Mouse (Mus musculus) cerebellum, adult (tissue): Measurements from ENCODE around the gene Lrrfip1.
A peak's percentile ranks its signal among the peaks of the same experiment; 100 is the strongest.

Experiments used
- ATAC-seq: cut with Nextera tagmentation; 2 replicates; pipeline ENCODE4 v1.9.2; 2017; ENCODE audit warnings: mild to moderate bottlenecking, moderate library complexity, mixed read lengths; ENCODE audit not compliant: insufficient number of reproducible peaks, low FRiP score, low TSS enrichment

Gene Lrrfip1

GRCm38 (mm10) chr1:90998268-90998890, at the start of gene Lrrfip1:
Lrrfip1 (plus strand) TSS chr1:90998737.
- ATAC-seq, result peak; percentile 70

GRCm38 (mm10) chr1:90949309-90949708, 49.2 kb upstream of the Lrrfip1 start:
- no peak for ATAC-seq

GRCm38 (mm10) chr1:90951670-90952069, 46.9 kb upstream of the Lrrfip1 start:
- no peak for ATAC-seq

GRCm38 (mm10) chr1:90952808-90953207, 45.7 kb upstream of the Lrrfip1 start, which contains the start of gene Prlh:
Prlh (plus strand) TSS chr1:90953108.
- ATAC-seq, result no peak

- no peak for ATAC-seq
Measured at GRCm38 (mm10) chr1:90953688-90954087, 44.8 kb upstream of the Lrrfip1 start.

- peak; percentile 72 for ATAC-seq
Measured at GRCm38 (mm10) chr1:90956245-90957096, 42.1 kb upstream of the Lrrfip1 start.

DNA sequence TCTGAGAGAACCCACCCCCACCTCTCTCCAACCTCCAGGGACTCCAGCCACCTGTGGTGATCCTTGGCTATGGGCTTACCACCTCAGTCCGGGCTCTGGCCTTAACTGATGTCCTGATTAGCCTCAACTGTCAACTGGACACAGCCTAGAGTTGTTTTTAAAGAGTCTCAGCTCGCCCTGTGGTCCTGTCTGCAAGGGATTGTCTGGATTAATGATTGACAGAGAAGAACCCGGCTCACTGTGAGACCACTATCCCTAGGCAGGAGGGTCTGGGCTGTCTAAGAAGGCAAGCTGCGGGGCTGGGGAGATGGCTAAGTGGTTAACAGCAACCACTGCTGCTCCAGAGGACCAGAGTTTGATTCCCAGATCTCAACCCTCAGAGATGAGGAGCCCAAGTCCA, 36.0 kb upstream of the Lrrfip1 start:
- ATAC-seq, result no peak

- no peak for ATAC-seq
Measured at GRCm38 (mm10) chr1:90962994-90963393, 35.5 kb upstream of the Lrrfip1 start.

- ATAC-seq, result no peak
Measured at GRCm38 (mm10) chr1:90967583-90967982, 31.0 kb upstream of the Lrrfip1 start.

DNA sequence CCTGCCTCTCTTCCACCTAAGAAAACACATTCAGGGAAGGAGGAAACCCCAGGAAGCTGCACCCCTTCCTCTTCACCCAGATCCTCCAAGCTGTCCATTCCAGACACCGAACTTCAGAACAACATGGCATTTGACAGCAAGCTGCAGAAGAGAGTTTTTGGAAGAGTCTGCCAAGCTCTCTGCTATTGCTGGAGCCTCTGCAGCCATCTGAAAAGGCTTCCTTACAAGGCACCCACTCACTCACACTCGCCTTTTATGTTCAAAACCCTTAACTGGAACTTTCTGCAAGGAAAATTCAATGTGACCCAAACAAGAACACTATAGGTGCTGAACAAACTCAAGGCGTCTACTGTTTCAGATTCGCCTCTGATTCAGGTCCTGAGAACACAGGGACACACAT, 29.9 kb upstream of the Lrrfip1 start:
- ATAC-seq, result no peak

DNA sequence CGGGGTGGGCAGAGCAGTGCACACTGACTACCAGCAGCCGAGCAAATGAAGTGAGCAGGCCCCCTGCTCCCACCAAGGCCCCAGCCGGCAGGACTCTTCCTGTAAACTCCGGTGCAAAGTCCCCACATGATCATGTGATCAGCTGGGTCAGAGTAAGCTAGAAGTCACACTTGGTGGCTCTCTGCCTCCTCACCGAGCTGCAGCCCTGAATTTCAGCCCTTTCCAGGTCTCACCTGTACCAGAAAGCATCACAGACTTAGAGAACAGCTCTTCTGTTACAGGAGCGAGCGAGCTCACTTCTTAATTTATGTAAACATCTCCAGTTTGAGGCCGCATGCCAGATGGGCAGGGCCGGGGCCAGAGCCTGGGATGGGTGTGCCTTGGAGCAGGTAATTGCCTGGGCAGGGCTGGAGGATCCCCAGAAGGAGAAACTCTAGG, 29.2 kb upstream of the Lrrfip1 start, which contains the start of gene Rab17:
TSS of gene Rab17 (minus strand) at position 315 of the 438 bp plus-strand sequence.
- ATAC-seq, result no peak

DNA sequence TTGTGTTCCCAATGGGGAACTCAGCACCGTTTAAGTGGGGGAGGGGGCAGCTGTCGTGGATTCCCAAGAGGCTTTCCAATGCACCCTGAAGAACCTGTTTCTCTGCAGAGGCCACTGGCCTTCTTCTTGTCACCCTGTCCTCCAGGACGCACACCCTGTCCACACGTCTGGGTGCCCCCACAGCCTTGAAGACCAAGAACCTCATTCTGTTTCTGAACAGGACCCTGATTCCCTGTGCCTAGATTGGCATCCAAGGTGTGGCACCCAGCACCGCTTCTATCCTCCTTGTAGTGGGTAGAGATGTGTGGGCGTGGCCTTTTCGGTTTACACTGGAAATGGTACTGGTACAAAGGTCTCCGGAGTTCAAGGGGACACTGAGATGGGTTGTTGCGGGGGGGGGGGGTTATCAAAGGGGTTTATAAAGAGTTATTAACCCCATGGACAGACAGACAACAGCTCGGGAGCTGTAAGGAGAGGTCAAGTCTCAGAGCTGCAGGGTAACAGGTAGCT, 28.6 kb upstream of the Lrrfip1 start:
- ATAC-seq, result no peak

- ATAC-seq, result peak; percentile 53
Measured at GRCm38 (mm10) chr1:90972911-90973573, 25.5 kb upstream of the Lrrfip1 start.

DNA sequence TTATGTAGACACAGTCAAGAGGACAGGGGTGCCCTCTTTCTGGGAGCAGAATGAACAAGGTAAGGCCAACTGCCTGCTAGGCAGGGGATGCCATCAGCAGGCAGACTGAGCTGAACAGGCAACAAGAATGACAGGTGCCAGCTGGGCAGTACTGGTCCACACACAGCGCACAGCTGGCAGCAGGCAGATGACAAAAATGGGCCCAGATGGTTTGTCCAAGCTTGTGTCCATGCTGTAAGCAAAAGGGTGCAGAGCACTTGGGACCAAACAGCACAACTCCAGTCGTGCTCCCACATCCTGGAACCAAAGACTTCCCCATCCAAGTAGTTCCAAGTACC, 25.0 kb upstream of the Lrrfip1 start:
- peak; percentile 18; the same call in 1 of the 2 replicates for ATAC-seq

GRCm38 (mm10) chr1:90974906-90975649, 23.5 kb upstream of the Lrrfip1 start:
- no peak for ATAC-seq

DNA sequence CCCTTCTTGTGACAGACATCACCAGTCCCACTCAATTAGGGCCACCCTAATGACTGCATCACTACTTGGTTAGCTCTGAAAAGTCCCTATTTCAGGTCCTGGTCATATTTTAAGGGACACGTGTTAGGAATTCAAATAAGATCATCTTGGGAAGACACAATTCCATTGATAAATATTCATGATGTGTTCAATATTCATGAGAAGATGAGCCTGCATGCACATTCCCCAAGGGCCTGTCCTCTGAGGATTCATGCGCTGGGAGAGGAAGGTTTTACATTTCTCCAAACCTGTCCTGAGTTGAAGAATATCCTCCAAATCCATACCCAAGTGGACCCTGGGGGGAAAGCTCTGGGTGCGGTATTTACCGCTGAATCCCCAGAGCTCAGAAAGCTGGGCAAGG, 22.6 kb upstream of the Lrrfip1 start:
- ATAC-seq, result no peak

DNA sequence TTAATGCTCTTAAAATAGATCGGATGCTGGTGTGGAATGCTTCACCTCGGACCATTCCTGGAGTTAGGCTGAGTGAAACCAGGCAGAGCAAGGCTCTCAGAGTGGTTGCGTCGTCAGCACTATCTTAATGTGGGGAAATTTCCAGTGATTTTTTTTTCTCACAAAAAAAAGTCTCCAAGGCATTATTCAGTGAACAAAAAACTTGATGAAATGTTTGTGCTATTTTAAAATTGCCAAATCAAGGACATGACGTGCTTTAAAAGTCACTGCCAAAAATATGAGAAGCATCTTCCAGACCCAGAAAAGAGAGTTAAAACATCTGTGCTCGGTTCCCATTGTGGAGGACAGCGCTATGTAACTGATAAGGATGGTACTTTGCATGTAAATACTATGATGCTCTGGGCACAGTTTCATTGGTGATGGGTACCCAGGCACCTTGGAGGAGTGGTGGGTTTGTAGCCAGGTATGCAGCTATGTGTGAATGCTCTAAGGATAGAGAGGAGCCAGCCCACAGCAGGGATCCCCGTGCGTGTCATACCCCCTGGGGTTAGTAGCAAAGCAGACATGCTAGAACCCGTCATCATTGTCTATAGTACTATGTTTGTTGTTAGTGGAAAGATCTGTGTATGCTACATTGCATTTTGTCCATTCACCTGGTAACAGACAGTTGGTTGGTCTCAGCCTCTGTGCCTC, 17.8 kb upstream of the Lrrfip1 start:
- ATAC-seq, result no peak

- ATAC-seq, result no peak
Measured at GRCm38 (mm10) chr1:90981346-90981745, 17.2 kb upstream of the Lrrfip1 start.

- ATAC-seq, result no peak
Measured at GRCm38 (mm10) chr1:90995916-90996315, 2.6 kb upstream of the Lrrfip1 start.

- no peak for ATAC-seq
Measured at GRCm38 (mm10) chr1:90997136-90997535, 1.4 kb upstream of the Lrrfip1 start.
